Mouse (Mus musculus): ENCODE results near the gene Asb3. TPM values are rescaled to one million over a fixed set of nuclear protein-coding genes. Genes with fewer than 3 reads are reported as not detected.

Asb3 gene
- polyA plus RNA-seq, 1 experiment from 2014 or later = 41.2 TPM

Other genes starting within 250 kb of the Asb3 start
- gene Acyp2, start 235.8 kb upstream of the Asb3 start, polyA plus RNA-seq (2015; fragmentation: Nextera tagmentation; extraction: Ambion mirVana) = 9.1 and 10.0 TPM in 2 replicates
- gene Psme4, start 113.7 kb upstream of the Asb3 start, polyA plus RNA-seq (2015; fragmentation: Nextera tagmentation; extraction: Ambion mirVana) = 17.8 and 20.4 TPM in 2 replicates
- 3.2 and 4.2 TPM in 2 replicates for gene Gpr75, start 58 bp upstream of the Asb3 start, polyA plus RNA-seq (2015; fragmentation: Nextera tagmentation; extraction: Ambion mirVana)
- gene Erlec1, start 68.9 kb downstream of the Asb3 start, polyA plus RNA-seq (2015; fragmentation: Nextera tagmentation; extraction: Ambion mirVana) = 9.3 and 11.0 TPM in 2 replicates
- 24.3 and 27.8 TPM in 2 replicates for gene Chac2, start 100.9 kb downstream of the Asb3 start, polyA plus RNA-seq (2015; fragmentation: Nextera tagmentation; extraction: Ambion mirVana)

Measured in forebrain, embryonic 15.5 days (tissue).